Mouse (Mus musculus) ES-Bruce4 (cell line): Measurements from ENCODE around the gene Dnajc5. TPM values are rescaled to one million over a fixed set of nuclear protein-coding genes. Genes with fewer than 3 reads are reported as not detected.

Experiments
- H3K27ac ChIP-seq: 2 replicates; pipeline ENCODE4 v1.5.1; 2012; ENCODE audit warnings: low read length, inconsistent platforms; ENCODE audit not compliant: insufficient read depth
- H3K27me3 ChIP-seq: 2 replicates; pipeline ENCODE4 v1.6.1; 2012; ENCODE audit warnings: mild to moderate bottlenecking, low read length, inconsistent platforms; ENCODE audit not compliant: control insufficient read depth, poor library complexity, insufficient read depth, severe bottlenecking
- H3K36me3 ChIP-seq: 2 replicates; pipeline ENCODE4 v1.6.1; 2012; ENCODE audit warnings: inconsistent platforms, mild to moderate bottlenecking, low read length, moderate library complexity; ENCODE audit not compliant: control insufficient read depth, poor library complexity, insufficient read depth, severe bottlenecking
- H3K4me1 ChIP-seq: one replicate; pipeline ENCODE4 v1.8.1; 2011; ENCODE audit warnings: low read length; ENCODE audit not compliant: control insufficient read depth, insufficient read depth
- H3K4me3 ChIP-seq: 2 replicates; pipeline ENCODE4 v1.5.1; 2011; ENCODE audit warnings: low read depth, mild to moderate bottlenecking, low read length
- H3K9ac ChIP-seq: 2 replicates; pipeline ENCODE4 v1.6.1; 2012; ENCODE audit warnings: low read depth, mild to moderate bottlenecking, inconsistent platforms; ENCODE audit not compliant: poor library complexity, severe bottlenecking
- H3K9me3 ChIP-seq: replicated peaks from 2 replicates; pipeline ENCODE4 v1.6.1; 2012; ENCODE audit warnings: mild to moderate bottlenecking, low read length, inconsistent platforms; ENCODE audit not compliant: control insufficient read depth, poor library complexity, insufficient read depth, severe bottlenecking
- CTCF ChIP-seq: IDR thresholded peaks from one replicate; pipeline ENCODE4 v1.8.1; 2011; ENCODE audit warnings: low read depth, low read length
- EP300 ChIP-seq: IDR thresholded peaks from 2 replicates; pipeline ENCODE4 v1.6.1; 2011; ENCODE audit warnings: low read depth, low read length; ENCODE audit not compliant: insufficient read depth
- POLR2A ChIP-seq: IDR thresholded peaks from one replicate; pipeline ENCODE4 v1.8.1; 2011; ENCODE audit warnings: low read length; ENCODE audit not compliant: insufficient read depth
- polyA plus RNA-seq: library from polyadenylated mRNA; stranded (reverse); fragments of >200 nt; gene quantifications from 2 replicates; pipeline ENCODE4 v1.2.4, GENCODE M21; 2011; ENCODE audit warnings: low read depth; ENCODE audit not compliant: missing spikeins, insufficient read depth, insufficient read length

Dnajc5 gene
- polyA plus RNA-seq, 1 experiment: 59.0 TPM

GRCm38 (mm10) chr2:181577981-181578581 is 57.8 kb downstream of the Dnajc5 start:
- Histone ChIP-seq H3K9ac (no peak overlapping the region), H3K36me3 (no peaks in the 10 kb centered on the region), H3K4me1 (no peaks in the 10 kb centered on the region), H3K9me3 (no peaks in the 10 kb centered on the region), H3K4me3 (no peak overlapping the region), H3K27ac (no peak overlapping the region), H3K27me3 (no peaks in the 10 kb centered on the region)
- TF ChIP-seq POLR2A (no peak), CTCF (no peak), EP300 (no peak)

- no peaks in the 10 kb centered on the region for H3K27me3 ChIP-seq
- H3K27ac ChIP-seq: no peak overlapping the region
- no peak overlapping the region for H3K4me3 ChIP-seq
- no peaks in the 10 kb centered on the region for H3K4me1 ChIP-seq
- H3K36me3 ChIP-seq: no peaks in the 10 kb centered on the region
- H3K9ac ChIP-seq: no peak overlapping the region
- H3K9me3 ChIP-seq: no peaks in the 10 kb centered on the region
- TF ChIP-seq EP300: no peak
- TF ChIP-seq POLR2A: no peak
- TF ChIP-seq CTCF: no peak
Measured at GRCm38 (mm10) chr2:181578790-181579618, 58.7 kb downstream of the Dnajc5 start.

GRCm38 (mm10) chr2:181579681-181580080 is 59.4 kb downstream of the Dnajc5 start:
- Histone ChIP-seq H3K27ac (no peak overlapping the region), H3K27me3 (no peaks in the 10 kb centered on the region), H3K4me1 (no peaks in the 10 kb centered on the region), H3K4me3 (no peak overlapping the region), H3K36me3 (no peaks in the 10 kb centered on the region), H3K9ac (no peak overlapping the region), H3K9me3 (no peaks in the 10 kb centered on the region)
- no peak for TF ChIP-seq EP300
- TF ChIP-seq POLR2A: no peak

GRCm38 (mm10) chr2:181580131-181580772 is 60.0 kb downstream of the Dnajc5 start:
- Histone ChIP-seq H3K36me3 (no peaks in the 10 kb centered on the region), H3K4me1 (no peaks in the 10 kb centered on the region), H3K9ac (peak overlapping the region; percentile 54), H3K27me3 (no peaks in the 10 kb centered on the region), H3K4me3 (peak overlapping the region; percentile 74), H3K27ac (peak overlapping the region; percentile 11; the same call in 1 of the 2 replicates), H3K9me3 (no peaks in the 10 kb centered on the region)
- TF ChIP-seq CTCF: no peak
- TF ChIP-seq EP300: no peak
- no peak for TF ChIP-seq POLR2A

- Histone ChIP-seq H3K4me1 (no peaks in the 10 kb centered on the region), H3K9me3 (no peaks in the 10 kb centered on the region), H3K9ac (peak overlapping the region; percentile 54), H3K27ac (peak overlapping the region; percentile 18), H3K36me3 (no peaks in the 10 kb centered on the region), H3K4me3 (peak overlapping the region; percentile 84), H3K27me3 (no peaks in the 10 kb centered on the region)
- peak; percentile 25; the same call in 1 of the 2 replicates for TF ChIP-seq EP300
- TF ChIP-seq CTCF: peak; percentile 92
- no peak for TF ChIP-seq POLR2A
Measured at GRCm38 (mm10) chr2:181581016-181581401, 60.7 kb downstream of the Dnajc5 start.
